ENCODE assay signal across 31 mouse cellular contexts in the genomic region with DNA sequence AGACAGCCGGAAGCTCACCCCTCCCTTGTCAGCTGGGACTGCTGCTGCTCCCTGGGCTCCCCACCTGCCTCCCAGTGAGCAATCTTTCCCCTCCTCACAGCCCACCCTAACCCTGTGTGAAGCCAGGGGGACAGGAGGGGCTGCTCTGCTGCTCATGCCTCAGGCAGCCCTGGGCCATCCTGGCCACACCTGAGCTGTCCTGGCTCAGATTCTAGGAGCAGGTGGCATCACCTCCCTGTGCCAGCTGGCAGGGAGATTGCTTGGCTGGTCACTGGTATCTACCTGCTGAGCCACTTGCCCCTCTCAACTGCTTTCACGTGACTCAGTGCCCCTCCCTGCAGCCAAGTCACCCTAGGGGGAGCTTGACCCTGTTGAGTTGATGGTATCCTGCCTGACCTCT. TPM values are rescaled to one million over a fixed set of nuclear protein-coding genes. Genes with fewer than 3 reads are reported as not detected.
DNase-seq lines count a peak whose midpoint lies in the region; ATAC-seq and TF ChIP-seq lines count a peak whose summit lies in the region.
"Had no signal": no experiment of that assay in that cellular context is flagged by ENCODE, and none has a peak within 500 bp of the region (broad histone marks: within the 10 kb centered on the region; RNA-seq: fewer than 3 reads in every experiment).

No protein-coding gene starts in this region.

- 59% methylated on average over 2 of the region's 2 CpGs for WGBS in hindbrain, postnatal 0 days
- 66% methylated on average over 2 of the region's 2 CpGs for WGBS in hindbrain, embryonic 14.5 days
- 68% methylated on average over 2 of the region's 2 CpGs for WGBS in intestine, embryonic 16.5 days
- WGBS in forebrain, embryonic 12.5 days: 64% methylated on average over 2 of the region's 2 CpGs

- peak; percentile 68 for ATAC-seq in hindbrain, postnatal 0 days
- ATAC-seq in hindbrain, embryonic 14.5 days (ENCODE audit: low FRiP score): no peak
- ATAC-seq in G1E (ENCODE audit: extremely low read depth, insufficient number of reproducible peaks, low FRiP score, poor library complexity, severe bottlenecking): no peak
- peak; percentile 61 for ATAC-seq in cerebellum, adult (ENCODE audit: insufficient number of reproducible peaks, low FRiP score, low TSS enrichment)
- no peak for ATAC-seq in intestine, embryonic 16.5 days
- ATAC-seq in forebrain, embryonic 12.5 days (ENCODE audit: low FRiP score): no peak
- ATAC-seq: forebrain, embryonic 16.5 days; midbrain, embryonic 15.5 days had no signal

- no peak overlapping the region for H3K4me2 ChIP-seq in hindbrain, postnatal 0 days (ENCODE audit: low read depth, low read length)
- no peak overlapping the region for H3K4me2 ChIP-seq in hindbrain, embryonic 14.5 days (replicated peaks)
- H3K4me2 ChIP-seq in intestine, embryonic 16.5 days (ENCODE audit: low read depth, low read length): no peak overlapping the region
- H3K4me2 ChIP-seq in forebrain, embryonic 12.5 days: no peak overlapping the region
- H3K4me2 ChIP-seq: embryonic facial prominence, embryonic 13.5 days; hindbrain, embryonic 15.5 days; liver, embryonic 15.5 days; lung, embryonic 15.5 days; midbrain, embryonic 15.5 days; neural tube, embryonic 13.5 days had no signal

- peak; percentile 43 for DNase-seq in hindbrain, postnatal 0 days (ENCODE audit: low spot score)
- no peak for DNase-seq in hindbrain, embryonic 14.5 days (ENCODE audit: low spot score)
- DNase-seq in G1E (ENCODE audit: low spot score): no peak
- DNase-seq in cerebellum, adult 9-10 months: peak; percentile 97
- no peak for DNase-seq in kidney, adult 9 months
- DNase-seq: adrenal gland, adult 8-10 months; B cell, adult 2 months; gastrocnemius, postnatal 25 days; heart, adult 18-20 months; kidney, adult 11 months; kidney, postnatal 14 days; liver; lung, postnatal 4 days; retina, postnatal 1 day; right cerebral cortex, postnatal 25 days; thymus, postnatal 14 days had no signal

- no peaks in the 10 kb centered on the region for H3K4me1 ChIP-seq in hindbrain, postnatal 0 days (ENCODE audit: insufficient read depth, low read length)
- H3K4me1 ChIP-seq in hindbrain, embryonic 14.5 days (replicated peaks; ENCODE audit: control insufficient read depth, insufficient read depth, low read length): peaks cover 8% of the 10 kb centered on the region; the same call in 1 of the 2 replicates
- H3K4me1 ChIP-seq in G1E (ENCODE audit: insufficient read depth, low read depth, low read length): no peaks in the 10 kb centered on the region
- H3K4me1 ChIP-seq in intestine, embryonic 16.5 days (ENCODE audit: control insufficient read depth, insufficient read depth, low read length): 0 out of 2 replicates have a peak, but pooled peaks cover 4% of the 10 kb centered on the region
- peaks cover 9% of the 10 kb centered on the region; the same call in 1 of the 2 replicates for H3K4me1 ChIP-seq in forebrain, embryonic 12.5 days
- H3K4me1 ChIP-seq: liver, embryonic 15.5 days had no signal

- TF ChIP-seq CTCF in hindbrain, postnatal 0 days (IDR thresholded peaks at IDR 0.05; ENCODE audit: low read depth): no peak
- TF ChIP-seq CTCF in G1E (IDR thresholded peaks at IDR 0.05; ENCODE audit: low read depth, low read length): no peak

- H3K27me3 ChIP-seq in hindbrain, postnatal 0 days (ENCODE audit: insufficient read depth, low read length): 0 out of 2 replicates have a peak, but pooled peaks cover 3% of the 10 kb centered on the region
- H3K27me3 ChIP-seq in hindbrain, embryonic 14.5 days (ENCODE audit: control insufficient read depth, insufficient read depth, low read length): peaks cover 22% of the 10 kb centered on the region
- H3K27me3 ChIP-seq in G1E (ENCODE audit: insufficient read depth, low read length): no peaks in the 10 kb centered on the region
- peaks cover 24% of the 10 kb centered on the region for H3K27me3 ChIP-seq in intestine, embryonic 16.5 days (replicated peaks; ENCODE audit: control insufficient read depth, insufficient read depth, low read length)
- H3K27me3 ChIP-seq in forebrain, embryonic 12.5 days: peaks cover 44% of the 10 kb centered on the region

- no peaks in the 10 kb centered on the region for H3K9me3 ChIP-seq in hindbrain, postnatal 0 days (ENCODE audit: low read length)
- no peaks in the 10 kb centered on the region for H3K9me3 ChIP-seq in hindbrain, embryonic 14.5 days (ENCODE audit: control insufficient read depth, low read length)
- H3K9me3 ChIP-seq in G1E (replicated peaks): peaks cover 90% of the 10 kb centered on the region
- no peaks in the 10 kb centered on the region for H3K9me3 ChIP-seq in intestine, embryonic 16.5 days (ENCODE audit: control insufficient read depth, low read length)
- peaks cover 6% of the 10 kb centered on the region; the same call in 1 of the 2 replicates for H3K9me3 ChIP-seq in forebrain, embryonic 12.5 days
- H3K9me3 ChIP-seq: hindbrain, embryonic 15.5 days; liver, embryonic 15.5 days; lung, embryonic 15.5 days; midbrain, embryonic 15.5 days; neural tube, embryonic 13.5 days had no signal

- H3K4me3 ChIP-seq in hindbrain, postnatal 0 days (ENCODE audit: low read length): no peak overlapping the region
- no peak overlapping the region for H3K4me3 ChIP-seq in hindbrain, embryonic 14.5 days (replicated peaks; ENCODE audit: low read length)
- peak overlapping the region; percentile 11; the same call in 1 of the 2 replicates for H3K4me3 ChIP-seq in G1E (ENCODE audit: low read depth, low read length)
- no peak overlapping the region for H3K4me3 ChIP-seq in intestine, embryonic 16.5 days (ENCODE audit: low read length)
- H3K4me3 ChIP-seq in forebrain, embryonic 12.5 days (replicated peaks): no peak overlapping the region
- H3K4me3 ChIP-seq: embryonic facial prominence, embryonic 13.5 days; erythroblast, embryonic 14.5 days; hindbrain, embryonic 15.5 days; liver, embryonic 15.5 days; lung, embryonic 15.5 days; midbrain, embryonic 15.5 days; myocyte; neural tube, embryonic 13.5 days had no signal

- no peak overlapping the region for H3K27ac ChIP-seq in hindbrain, postnatal 0 days
- no peak overlapping the region for H3K27ac ChIP-seq in hindbrain, embryonic 14.5 days
- no peak overlapping the region for H3K27ac ChIP-seq in intestine, embryonic 16.5 days (ENCODE audit: low read length)
- H3K27ac ChIP-seq in forebrain, embryonic 12.5 days: no peak overlapping the region
- H3K27ac ChIP-seq: embryonic facial prominence, embryonic 13.5 days; hindbrain, embryonic 15.5 days; liver, embryonic 15.5 days; lung, embryonic 15.5 days; midbrain, embryonic 15.5 days; neural tube, embryonic 13.5 days had no signal

- H3K9ac ChIP-seq in hindbrain, postnatal 0 days (replicated peaks; ENCODE audit: low read length): no peak overlapping the region
- H3K9ac ChIP-seq in hindbrain, embryonic 14.5 days: no peak overlapping the region
- H3K9ac ChIP-seq in intestine, embryonic 16.5 days (ENCODE audit: low read depth, low read length): no peak overlapping the region
- no peak overlapping the region for H3K9ac ChIP-seq in forebrain, embryonic 12.5 days
- H3K9ac ChIP-seq: embryonic facial prominence, embryonic 13.5 days; hindbrain, embryonic 15.5 days; liver, embryonic 15.5 days; lung, embryonic 15.5 days; midbrain, embryonic 15.5 days; neural tube, embryonic 13.5 days had no signal

- H3K36me3 ChIP-seq in hindbrain, postnatal 0 days (ENCODE audit: insufficient read depth, low read length): no peaks in the 10 kb centered on the region
- H3K36me3 ChIP-seq in hindbrain, embryonic 14.5 days (replicated peaks; ENCODE audit: control insufficient read depth, insufficient read depth): no peaks in the 10 kb centered on the region
- no peaks in the 10 kb centered on the region for H3K36me3 ChIP-seq in G1E (replicated peaks)
- no peaks in the 10 kb centered on the region for H3K36me3 ChIP-seq in intestine, embryonic 16.5 days (ENCODE audit: control insufficient read depth, insufficient read depth, low read length)
- H3K36me3 ChIP-seq in forebrain, embryonic 12.5 days (replicated peaks): 0 out of 2 replicates have a peak, but pooled peaks cover 5% of the 10 kb centered on the region
- H3K36me3 ChIP-seq: embryonic facial prominence, embryonic 13.5 days; hindbrain, embryonic 15.5 days; liver, embryonic 15.5 days; lung, embryonic 15.5 days; midbrain, embryonic 15.5 days; neural tube, embryonic 13.5 days had no signal

RNA-seq across cellular contexts. Expression of gene Eml1, which starts 16.5 kb away (rescaled TPM):
- total RNA-seq in hindbrain, postnatal 0 days (2014; rRNA removed): 45.8 and 55.2 TPM in 2 replicates
- polyA plus RNA-seq in hindbrain, postnatal 0 days (2015; fragmentation: Nextera tagmentation; extraction: Ambion mirVana): 41.2 and 42.1 TPM in 2 replicates
- 55.1 and 61.8 TPM in 2 replicates for polyA plus RNA-seq in hindbrain, embryonic 14.5 days (2014; fragmentation: Nextera tagmentation; extraction: Ambion mirVana)
- total RNA-seq in G1E (2014; fragmentation: Nextera tagmentation) (not detected in 2 replicates), G1E (2017) (0.05 and 0.12 TPM in 2 replicates)
- polyA plus RNA-seq in G1E (2012): not detected in 2 replicates
- 63.7 and 67.4 TPM in 2 replicates for polyA plus RNA-seq in intestine, embryonic 16.5 days (2015; fragmentation: Nextera tagmentation; extraction: Ambion mirVana)
- polyA plus RNA-seq in forebrain, embryonic 12.5 days (2016; fragmentation: Nextera tagmentation; extraction: Ambion mirVana): 82.4 and 83.0 TPM in 2 replicates
- total RNA-seq: CH12.LX; megakaryocyte-erythroid progenitor cell, adult 5-6 weeks; MEL had no signal

RNA-seq across cellular contexts. Expression of gene Cyp46a1, which starts 20.1 kb away (rescaled TPM):
- 36.3 and 39.8 TPM in 2 replicates for total RNA-seq in hindbrain, postnatal 0 days (2014; rRNA removed)
- 46.2 and 49.7 TPM in 2 replicates for polyA plus RNA-seq in hindbrain, postnatal 0 days (2015; fragmentation: Nextera tagmentation; extraction: Ambion mirVana)
- 22.7 and 23.5 TPM in 2 replicates for polyA plus RNA-seq in hindbrain, embryonic 14.5 days (2014; fragmentation: Nextera tagmentation; extraction: Ambion mirVana)
- not detected in 2 replicates for total RNA-seq in G1E (2014; fragmentation: Nextera tagmentation)
- total RNA-seq in G1E (2017): 0.23 and 0.55 TPM in 2 replicates
- not detected in 2 replicates for polyA plus RNA-seq in G1E (2012)
- 3.8 and 4.6 TPM in 2 replicates for polyA plus RNA-seq in intestine, embryonic 16.5 days (2015; fragmentation: Nextera tagmentation; extraction: Ambion mirVana)
- 24.4 and 24.6 TPM in 2 replicates for polyA plus RNA-seq in forebrain, embryonic 12.5 days (2016; fragmentation: Nextera tagmentation; extraction: Ambion mirVana)
- total RNA-seq: CH12.LX, MEL had no signal
- polyA plus RNA-seq: erythroblast, embryonic 14.5 days had no signal

RNA-seq across cellular contexts. Expression of gene Hhipl1, which starts 48.2 kb away (rescaled TPM):
- 10.2 and 10.8 TPM in 2 replicates for total RNA-seq in hindbrain, postnatal 0 days (2014; rRNA removed)
- 2.8 and 3.2 TPM in 2 replicates for polyA plus RNA-seq in hindbrain, postnatal 0 days (2015; fragmentation: Nextera tagmentation; extraction: Ambion mirVana)
- 1.8 and 1.9 TPM in 2 replicates for polyA plus RNA-seq in hindbrain, embryonic 14.5 days (2014; fragmentation: Nextera tagmentation; extraction: Ambion mirVana)
- total RNA-seq in G1E (2014; fragmentation: Nextera tagmentation) (not detected in 2 replicates), G1E (2017) (0.05 and 0.06 TPM in 2 replicates)
- polyA plus RNA-seq in G1E (2012): not detected in 2 replicates
- 0.43 and 0.53 TPM in 2 replicates for polyA plus RNA-seq in intestine, embryonic 16.5 days (2015; fragmentation: Nextera tagmentation; extraction: Ambion mirVana)
- 3.3 and 3.5 TPM in 2 replicates for polyA plus RNA-seq in forebrain, embryonic 12.5 days (2016; fragmentation: Nextera tagmentation; extraction: Ambion mirVana)
- total RNA-seq: CH12.LX; megakaryocyte-erythroid progenitor cell, adult 5-6 weeks; MEL had no signal
- polyA plus RNA-seq: erythroblast, embryonic 14.5 days had no signal

Comparison
In these comparisons a context has a peak if more than half of its experiments do, and no peak if none do; other contexts are left out.
1. ATAC-seq: peak in hindbrain, postnatal 0 days (single experiment) and cerebellum, adult (single experiment); none in hindbrain, embryonic 14.5 days (single experiment), G1E (single experiment), intestine, embryonic 16.5 days (single experiment) and forebrain, embryonic 12.5 days (single experiment).
2. DNase-seq: peak in hindbrain, postnatal 0 days (single experiment) and cerebellum, adult 9-10 months (single experiment); none in hindbrain, embryonic 14.5 days (single experiment), G1E (single experiment) and kidney, adult 9 months (single experiment).
3. RNA of gene Eml1, which starts 16.5 kb away (polyA plus RNA-seq): 82.4 to 83.0 TPM in forebrain, embryonic 12.5 days, 63.7 to 67.4 TPM in intestine, embryonic 16.5 days, 55.1 to 61.8 TPM in hindbrain, embryonic 14.5 days and 41.2 to 42.1 TPM in hindbrain, postnatal 0 days; not detected in G1E; every median in the first group is over 10 times any median in the second.